22 mouse cellular contexts compared by ENCODE assay signal in the genomic region with DNA sequence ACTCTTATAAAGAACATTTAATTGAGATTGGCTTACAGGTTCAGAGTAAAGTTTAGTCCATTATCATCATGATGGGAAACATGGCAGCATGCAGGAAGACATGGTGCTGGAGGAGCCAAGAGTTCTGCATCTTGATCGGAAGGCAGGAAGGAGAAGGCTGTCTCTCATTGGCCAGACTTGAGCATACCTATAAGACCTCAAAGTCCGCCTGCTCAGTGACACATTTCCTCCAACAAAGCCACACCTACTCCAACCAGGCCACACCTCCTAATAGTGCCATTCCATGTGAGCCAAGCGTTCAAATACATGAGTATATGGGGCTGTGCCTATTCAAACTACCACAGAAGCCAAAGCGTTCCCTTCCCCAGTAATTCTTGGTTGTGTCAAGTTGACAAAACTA.
"Had no signal": no experiment of that assay in that cellular context is flagged by ENCODE, and none has a peak within 500 bp of the region (broad histone marks: within the 10 kb centered on the region; RNA-seq: fewer than 3 reads in every experiment).

No protein-coding gene starts in this region.

- DNase-seq: kidney, adult 2 months; kidney, postnatal 25 days; layer of hippocampus, adult 9-11 months; lung, adult 18-20 months; lung, postnatal 10 days; lung, postnatal 36 days; right cerebral cortex, postnatal 14 days; right cerebral cortex, postnatal 4 days; thymus, adult 18-20 months; thymus, postnatal 36 days had no signal

- H3K9me3 ChIP-seq: lung, embryonic 15.5 days; megakaryocyte, embryonic 14.5 days; midbrain, embryonic 10.5 days; neural tube, embryonic 13.5 days had no signal

- H3K36me3 ChIP-seq: lung, embryonic 15.5 days; midbrain, embryonic 10.5 days; midbrain, embryonic 13.5 days; neural tube, embryonic 13.5 days had no signal

- H3K4me2 ChIP-seq: liver, embryonic 11.5 days; lung, embryonic 15.5 days; midbrain, embryonic 13.5 days; neural tube, embryonic 13.5 days had no signal

- H3K4me1 ChIP-seq: midbrain, embryonic 13.5 days; neural tube, embryonic 13.5 days had no signal

- H3K4me3 ChIP-seq: layer of hippocampus, adult 2 months; lung, embryonic 15.5 days; megakaryocyte, embryonic 14.5 days; midbrain, embryonic 10.5 days; midbrain, embryonic 13.5 days; myocyte; neural tube, embryonic 13.5 days had no signal

- H3K27ac ChIP-seq: kidney, postnatal 0 days; layer of hippocampus, adult 2 months; liver, embryonic 14.5 days; lung, embryonic 15.5 days; midbrain, embryonic 10.5 days; midbrain, embryonic 13.5 days; neural tube, embryonic 13.5 days; stomach, postnatal 0 days had no signal

- ATAC-seq: midbrain, embryonic 13.5 days; midbrain, embryonic 16.5 days had no signal

- H3K27me3 ChIP-seq: lung, embryonic 15.5 days; midbrain, embryonic 13.5 days; neural tube, embryonic 13.5 days had no signal

- H3K9ac ChIP-seq: liver, embryonic 14.5 days; lung, embryonic 15.5 days; midbrain, embryonic 13.5 days; neural tube, embryonic 13.5 days had no signal
